Mouse (Mus musculus) adrenal gland, adult 10 weeks (tissue): ENCODE measurements around the gene Polr3e. TPM values are rescaled to one million over a fixed set of nuclear protein-coding genes. Genes with fewer than 3 reads are reported as not detected.

Source experiments
- polyA plus RNA-seq: library from polyadenylated mRNA; stranded (reverse); fragments of 350-450 nt; fragmentation: Illumina TruSeq; extraction: RNeasy Lipid Tissue Mini Kit (QIAGEN cat#74804); gene quantifications from one replicate; pipeline ENCODE4 v1.2.3, GENCODE M21; 2014; ENCODE audit warnings: low read depth, low replicate concordance

The Polr3e gene
- 10.3 TPM for polyA plus RNA-seq

GRCm38 (mm10) chr7:120917592-120918461 lies at the start of gene Polr3e:
Gene Polr3e (plus strand): TSS chr7:120917744.

GRCm38 (mm10) chr7:120982200-120982841 lies 64.8 kb downstream of the Polr3e start, which contains the start of the genes Cdr2 and Mfsd13b:
Gene Cdr2 (minus strand): TSS chr7:120982312.
Gene Mfsd13b (plus strand): TSS chr7:120982509.

Other genes starting within 250 kb of the Polr3e start
- gene Pdzd9, start 247.4 kb upstream of the Polr3e start, polyA plus RNA-seq: not detected
- gene Mosmo, start 240.1 kb upstream of the Polr3e start, polyA plus RNA-seq: 91.0 TPM
- 0.52 TPM for gene Vwa3a, start 178.4 kb upstream of the Polr3e start, polyA plus RNA-seq
- not detected for gene Gm5737, start 105.4 kb upstream of the Polr3e start, polyA plus RNA-seq
- 5.6 TPM for gene Eef2k, start 74.9 kb upstream of the Polr3e start, polyA plus RNA-seq
- 5.7 TPM for gene Cdr2, start 64.6 kb downstream of the Polr3e start, polyA plus RNA-seq
- not detected for gene Mfsd13b, start 64.8 kb downstream of the Polr3e start, polyA plus RNA-seq
- 481 TPM for gene Mettl9, start 116.7 kb downstream of the Polr3e start, polyA plus RNA-seq
- 6.4 TPM for gene Igsf6, start 156.8 kb downstream of the Polr3e start, polyA plus RNA-seq
- gene Otoa, start 163.9 kb downstream of the Polr3e start, polyA plus RNA-seq: 0.17 TPM